Mouse (Mus musculus): ENCODE data around the gene Col6a3. TPM values are rescaled to one million over a fixed set of nuclear protein-coding genes. Genes with fewer than 3 reads are reported as not detected.

The Col6a3 gene
- polyA plus RNA-seq, 1 experiment from 2014 or later, result 3.2 TPM

Other genes starting within 250 kb of the Col6a3 start
- 180 and 195 TPM in 2 replicates for gene Cops8, start 241.0 kb downstream of the Col6a3 start, polyA plus RNA-seq (2015; fragmentation: Nextera tagmentation; extraction: Ambion mirVana)
- gene Mlph, start 71.1 kb upstream of the Col6a3 start, polyA plus RNA-seq (2015; fragmentation: Nextera tagmentation; extraction: Ambion mirVana), result 0.11 and 0.45 TPM in 2 replicates
- gene Prlh, start 109.1 kb upstream of the Col6a3 start, polyA plus RNA-seq (2015; fragmentation: Nextera tagmentation; extraction: Ambion mirVana), result not detected in 2 replicates
- 0.18 and 0.20 TPM in 2 replicates for gene Rab17, start 125.7 kb upstream of the Col6a3 start, polyA plus RNA-seq (2015; fragmentation: Nextera tagmentation; extraction: Ambion mirVana)
- 37.5 and 38.3 TPM in 2 replicates for gene Lrrfip1, start 154.8 kb upstream of the Col6a3 start, polyA plus RNA-seq (2015; fragmentation: Nextera tagmentation; extraction: Ambion mirVana)

Data from forebrain, embryonic 15.5 days (tissue).